Mouse (Mus musculus) spleen, postnatal 36 days (tissue): ENCODE results near the gene Mme.

ENCODE experiments used
- DNase-seq, 2 experiments: peaks; one replicate each; pipeline ENCODE4 v3.0.0; 2022; ENCODE audit warnings: low spot score in 2 of 2, mixed read lengths in 1 of 2

The Mme gene

GRCm38 (mm10) chr3:63350704-63351103 lies 109.4 kb downstream of the Mme start:
- no peak for DNase-seq

GRCm38 (mm10) chr3:63351680-63352260 lies 110.4 kb downstream of the Mme start:
- DNase-seq: no peak

GRCm38 (mm10) chr3:63359512-63359911 lies 118.2 kb downstream of the Mme start:
- DNase-seq: no peak

DNA sequence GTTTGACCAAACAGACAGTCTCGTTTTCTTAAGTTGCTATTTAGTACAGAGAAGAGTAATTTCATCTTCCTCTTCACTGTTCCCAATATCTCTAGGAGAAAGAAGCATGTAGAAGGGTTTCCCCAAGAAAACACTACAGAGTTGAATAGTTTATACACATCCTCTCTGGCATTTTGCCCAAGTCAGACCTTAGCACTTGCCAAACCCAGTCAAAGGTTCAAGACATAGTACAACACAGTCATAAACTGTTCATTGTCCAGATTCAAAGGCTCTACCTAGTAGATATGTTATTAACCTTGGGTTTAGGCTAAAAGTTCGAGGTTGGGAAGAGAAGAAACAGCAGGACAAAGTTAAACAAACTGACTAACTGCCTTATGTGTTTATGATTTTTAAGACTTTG lies 143.7 kb downstream of the Mme start:
- no peak for DNase-seq

- no peak for DNase-seq
Measured at GRCm38 (mm10) chr3:63390774-63391173, 149.4 kb downstream of the Mme start.

GRCm38 (mm10) chr3:63391348-63391747 lies 150.0 kb downstream of the Mme start:
- no peak for DNase-seq

- DNase-seq: no peak
Measured at GRCm38 (mm10) chr3:63394424-63394941, 153.1 kb downstream of the Mme start.

DNA sequence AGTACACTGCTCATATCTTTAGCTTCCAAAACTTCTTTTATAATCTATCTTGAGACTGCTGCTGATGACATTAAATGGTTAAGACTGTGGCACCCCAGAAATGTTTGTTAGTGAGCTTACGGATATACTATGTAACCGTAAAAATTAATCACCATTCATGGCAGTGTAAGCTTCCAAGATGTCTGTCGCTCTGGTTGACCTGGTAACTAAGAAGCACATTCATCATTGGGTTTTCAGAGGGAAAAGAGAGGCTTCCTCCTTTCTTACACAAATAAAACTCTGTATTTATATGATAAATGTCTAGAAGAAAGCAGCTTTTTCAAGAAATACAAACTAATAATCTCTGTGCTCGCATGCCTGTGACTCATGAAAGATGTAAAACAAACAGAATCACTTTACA lies 156.8 kb downstream of the Mme start:
- DNase-seq: no peak

GRCm38 (mm10) chr3:63406438-63406837 lies 165.1 kb downstream of the Mme start:
- no peak for DNase-seq

DNA sequence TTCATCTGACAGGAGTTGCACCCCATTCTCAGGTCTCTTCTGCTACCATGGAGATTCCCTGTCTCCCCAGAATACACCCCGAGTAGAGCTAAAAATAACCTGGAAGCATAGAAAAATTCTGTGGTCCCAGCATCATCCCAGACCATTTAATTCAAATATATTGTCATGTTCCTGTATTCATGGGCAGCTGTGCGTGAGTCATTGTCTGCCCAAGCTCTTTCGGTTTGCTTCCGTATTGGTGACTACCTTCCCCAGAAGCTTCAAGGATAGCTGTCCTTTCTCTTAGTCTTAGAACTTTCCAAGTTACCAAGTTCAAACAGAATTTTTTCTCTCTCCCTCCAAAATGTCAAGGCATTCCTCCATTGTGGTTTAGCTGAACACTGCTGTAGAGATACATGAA lies 169.7 kb downstream of the Mme start:
- DNase-seq: no peak

- no peak for DNase-seq
Measured at GRCm38 (mm10) chr3:63412220-63412937, 171.0 kb downstream of the Mme start.

DNA sequence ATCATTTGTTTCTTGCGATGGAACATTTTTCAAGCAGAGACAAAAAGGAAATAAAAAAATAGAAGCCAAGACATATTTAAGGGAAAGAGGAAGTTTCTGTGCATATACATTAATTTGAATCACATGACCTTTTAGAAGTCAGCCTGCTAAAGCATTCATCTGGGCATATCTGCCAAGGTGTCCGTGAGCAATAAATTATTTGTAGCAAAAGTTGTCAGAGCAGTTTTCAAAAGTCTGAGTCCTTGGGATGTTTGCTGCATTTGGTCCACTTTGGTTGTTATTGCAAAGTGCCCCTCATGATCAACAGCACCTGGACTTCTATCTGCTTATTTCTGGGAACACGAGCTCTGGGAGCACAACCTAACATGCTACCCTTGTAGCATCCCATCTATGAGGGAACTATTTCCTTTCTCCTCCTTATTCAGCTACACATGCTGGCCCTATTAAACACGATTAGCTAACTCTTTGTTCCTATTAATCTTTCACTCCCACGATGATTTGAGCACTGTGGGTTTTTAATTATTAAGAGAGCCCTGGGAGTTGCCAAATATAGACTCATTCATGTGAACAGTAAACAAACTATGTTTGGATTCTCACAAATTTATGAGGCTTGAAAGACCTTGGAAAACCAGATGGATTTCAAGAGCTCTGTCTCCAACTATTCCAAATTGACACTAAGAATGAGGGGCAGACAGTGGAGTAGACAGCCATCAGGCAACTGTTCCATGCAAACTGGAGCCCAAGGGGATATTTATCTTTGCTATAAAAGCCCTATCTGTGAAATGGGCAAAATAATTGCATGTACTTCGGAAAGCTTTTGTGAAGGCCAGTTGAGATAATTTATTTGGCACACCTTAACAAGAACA lies 171.9 kb downstream of the Mme start:
- no peak for DNase-seq

DNA sequence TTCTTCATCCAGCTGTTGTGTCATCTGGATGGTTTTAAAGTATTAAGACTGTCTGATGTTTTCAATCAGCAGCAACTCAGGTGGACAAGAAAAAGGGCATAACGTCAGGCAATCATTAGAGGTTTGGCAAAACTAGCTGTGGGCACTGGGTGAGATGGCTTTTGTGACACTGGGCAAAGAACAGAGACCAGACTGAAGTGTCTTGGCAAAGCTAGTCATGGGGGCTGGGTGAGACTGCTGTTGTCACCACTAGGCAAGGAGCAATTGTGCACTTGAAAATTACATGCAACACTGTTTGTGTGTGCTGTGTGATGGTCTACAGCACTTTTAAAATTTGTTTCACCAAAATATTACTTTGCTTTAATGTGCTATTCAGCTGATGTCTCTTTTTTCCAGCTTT lies 175.9 kb downstream of the Mme start:
- DNase-seq: no peak

DNA sequence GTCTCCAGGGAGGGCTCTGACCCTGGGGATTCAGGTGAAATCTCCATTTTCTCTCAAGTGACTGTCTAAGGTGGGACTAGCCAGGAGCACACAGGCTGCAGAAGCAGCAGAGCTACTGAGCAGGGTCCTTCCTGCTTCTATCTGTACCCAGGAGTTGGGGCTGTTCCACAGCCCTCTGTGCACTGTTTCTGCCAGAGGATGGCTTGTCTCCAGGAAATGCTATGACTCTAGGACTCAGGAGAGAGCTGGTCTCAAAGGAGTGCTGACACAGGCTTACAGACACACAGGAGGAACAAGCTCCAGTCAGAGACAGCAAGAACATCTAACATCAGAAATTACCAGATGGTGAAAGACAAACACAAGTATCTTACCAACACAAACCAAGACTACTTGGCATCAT lies 176.4 kb downstream of the Mme start:
- no peak for DNase-seq

- no peak for DNase-seq
Measured at GRCm38 (mm10) chr3:63423552-63423951, 182.2 kb downstream of the Mme start.
